Mouse (Mus musculus) intestine, embryonic 14.5 days (tissue): Measurements from ENCODE around the gene Dnmbp. TPM values are rescaled to one million over a fixed set of nuclear protein-coding genes. Genes with fewer than 3 reads are reported as not detected.
A peak's percentile ranks its signal among the peaks of the same experiment; 100 is the strongest.

ENCODE experiments used
- ATAC-seq: fragments of 200-750 bp; cut with Nextera tagmentation; replicated peaks from 2 replicates; pipeline ENCODE4 v1.8.0; 2017; ENCODE audit warnings: low read depth, moderate number of reproducible peaks, moderate TSS enrichment, moderate library complexity; ENCODE audit not compliant: low FRiP score, low TSS enrichment
- DNase-seq: peaks from one replicate; pipeline ENCODE4 v3.0.0-alpha.2; 2018; ENCODE audit warnings: low spot score
- H3K27ac ChIP-seq: fragments of 300-500 bp; sonication (generic); 2 replicates; pipeline ENCODE4 v1.5.1; 2014; ENCODE audit warnings: low read depth, mild to moderate bottlenecking, control low read depth
- H3K27me3 ChIP-seq: fragments of 300-500 bp; sonication (generic); replicated peaks from 2 replicates; pipeline ENCODE4 v1.6.1; 2014; ENCODE audit warnings: low read length, control low read depth; ENCODE audit not compliant: control insufficient read depth, insufficient read depth
- H3K36me3 ChIP-seq: fragments of 300-500 bp; sonication (generic); 2 replicates; pipeline ENCODE4 v1.6.1; 2014; ENCODE audit warnings: low read length, control low read depth; ENCODE audit not compliant: control insufficient read depth, insufficient read depth
- H3K4me1 ChIP-seq: fragments of 300-500 bp; sonication (generic); replicated peaks from 2 replicates; pipeline ENCODE4 v1.6.1; 2014; ENCODE audit warnings: low read length, control low read depth, mixed read lengths; ENCODE audit not compliant: control insufficient read depth, insufficient read depth
- H3K4me2 ChIP-seq: fragments of 300-500 bp; sonication (generic); 2 replicates; pipeline ENCODE4 v1.6.1; 2014; ENCODE audit warnings: low read length
- H3K4me3 ChIP-seq: fragments of 300-500 bp; sonication (generic); 2 replicates; pipeline ENCODE4 v1.5.1; 2014; ENCODE audit warnings: low read depth, low read length, control low read depth, mixed read lengths
- H3K9ac ChIP-seq: fragments of 300-500 bp; sonication (generic); 2 replicates; pipeline ENCODE4 v1.6.1; 2014; ENCODE audit warnings: mild to moderate bottlenecking, low read length
- H3K9me3 ChIP-seq: fragments of 300-500 bp; sonication (generic); 2 replicates; pipeline ENCODE4 v1.6.1; 2016; ENCODE audit warnings: low read length, control low read depth; ENCODE audit not compliant: control insufficient read depth
- WGBS: fragments of 180-500 bp; shearing (Covaris S2); extraction: QIAGEN DNeasy Blood & Tissue Kit; methylation state at CpG from one replicate; pipeline ENCODE4 v1.1.7; 2014; 5-methylcytosine and 5-hydroxymethylcytosine counted together
- polyA plus RNA-seq: library from polyadenylated mRNA; unstranded; fragments of >200 nt; fragmentation: Nextera tagmentation; extraction: Ambion mirVana; gene quantifications from 2 replicates; pipeline ENCODE4 v1.2.1, GENCODE M21; 2014

Gene Dnmbp
- polyA plus RNA-seq, 1 experiment from 2014 or later, result 37.5 TPM

DNA sequence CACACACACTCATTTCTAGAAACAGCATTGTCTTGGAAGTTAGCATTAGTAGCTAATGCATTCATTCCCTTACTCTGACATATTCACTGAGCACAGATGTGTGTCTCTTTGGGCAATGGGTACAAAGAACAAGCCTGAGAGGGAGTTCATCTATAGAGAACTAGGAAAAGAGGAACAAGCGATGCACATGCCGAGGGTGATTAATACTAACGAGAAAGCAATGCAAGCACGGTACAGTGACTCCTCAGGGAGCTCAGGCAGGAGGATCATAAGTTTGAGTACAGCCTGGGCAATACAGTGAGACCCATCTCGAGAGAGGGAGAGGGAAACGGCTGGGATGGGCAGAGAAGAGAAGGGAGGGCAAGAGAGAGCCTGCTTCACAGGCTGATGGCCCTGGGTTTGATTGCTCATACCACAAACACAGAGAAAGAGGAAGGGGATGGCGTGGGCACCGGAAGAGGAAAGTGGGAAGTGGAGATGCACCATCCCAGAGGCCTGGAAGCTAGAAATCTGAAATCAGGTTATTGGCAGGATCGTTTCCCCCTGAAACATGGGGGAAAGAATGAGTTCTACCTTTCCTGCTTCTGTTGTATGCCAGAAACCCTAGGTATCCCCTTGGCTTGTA is 138.5 kb downstream of the Dnmbp start:
- Histone ChIP-seq H3K4me3 (no peak overlapping the region), H3K36me3 (no peaks in the 10 kb centered on the region), H3K27me3 (no peaks in the 10 kb centered on the region), H3K9ac (no peak overlapping the region), H3K4me1 (no peaks in the 10 kb centered on the region), H3K4me2 (no peak overlapping the region), H3K9me3 (no peaks in the 10 kb centered on the region), H3K27ac (no peak overlapping the region)
- no peak for ATAC-seq
- peak; percentile 34 for DNase-seq
- 85% methylated on average over 9 of the region's 9 CpGs for WGBS

DNA sequence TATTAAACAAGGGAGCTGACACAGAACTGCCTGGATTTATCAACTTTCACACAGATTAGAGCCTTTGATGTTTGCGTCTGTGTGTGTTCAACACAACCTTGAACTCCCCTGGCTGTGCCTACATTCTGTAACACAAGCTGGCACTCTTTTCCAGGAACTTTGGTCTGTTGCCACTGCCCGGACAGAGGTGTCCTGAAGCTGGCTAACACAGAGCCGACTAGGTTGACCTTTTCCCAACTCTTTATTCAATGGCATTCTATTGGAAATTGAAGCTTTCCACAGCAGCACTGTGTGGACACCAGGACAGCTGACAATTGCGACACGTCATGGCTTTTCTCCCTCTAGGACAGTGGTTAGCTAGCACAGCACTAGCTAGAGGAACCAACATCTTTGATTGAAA is 142.8 kb downstream of the Dnmbp start:
- Histone ChIP-seq H3K9ac (no peak overlapping the region), H3K9me3 (no peaks in the 10 kb centered on the region), H3K36me3 (no peaks in the 10 kb centered on the region), H3K27ac (no peak overlapping the region), H3K4me1 (no peaks in the 10 kb centered on the region), H3K27me3 (no peaks in the 10 kb centered on the region), H3K4me2 (no peak overlapping the region), H3K4me3 (no peak overlapping the region)
- WGBS, result 73% methylated on average over 5 of the region's 5 CpGs
- ATAC-seq, result no peak
- DNase-seq, result peak; percentile 49

Other genes starting within 250 kb of the Dnmbp start
- gene Cutc, start 187.2 kb downstream of the Dnmbp start, polyA plus RNA-seq, result 20.6 and 21.2 TPM in 2 replicates
- gene Cox15, start 187.2 kb downstream of the Dnmbp start, polyA plus RNA-seq, result 9.9 and 10.0 TPM in 2 replicates
- gene Abcc2, start 158.0 kb downstream of the Dnmbp start, polyA plus RNA-seq, result 3.8 and 5.3 TPM in 2 replicates
- 11.4 and 15.5 TPM in 2 replicates for gene Cpn1, start 46.4 kb upstream of the Dnmbp start, polyA plus RNA-seq
- gene Cyp2c23, start 89.0 kb upstream of the Dnmbp start, polyA plus RNA-seq, result 0.12 TPM in 1 of 2 replicates, not detected in the other
- gene Erlin1, start 129.6 kb upstream of the Dnmbp start, polyA plus RNA-seq, result 21.9 and 25.7 TPM in 2 replicates
- 37.5 and 40.4 TPM in 2 replicates for gene Chuk, start 167.3 kb upstream of the Dnmbp start, polyA plus RNA-seq
- gene Cwf19l1, start 195.7 kb upstream of the Dnmbp start, polyA plus RNA-seq, result 35.5 and 37.8 TPM in 2 replicates
- 85.5 and 97.1 TPM in 2 replicates for gene Bloc1s2, start 206.3 kb upstream of the Dnmbp start, polyA plus RNA-seq